Mouse (Mus musculus) megakaryocyte, embryonic 14.5 days (primary cell): ENCODE measurements around the gene Plcb2. TPM values are rescaled to one million over a fixed set of nuclear protein-coding genes. Genes with fewer than 3 reads are reported as not detected.

Source experiments
- H3K27me3 ChIP-seq: replicated peaks from 2 replicates; pipeline ENCODE3; 2012; ENCODE audit warnings: inconsistent platforms
- H3K36me3 ChIP-seq: replicated peaks from 2 replicates; pipeline ENCODE3; 2012; ENCODE audit warnings: low read length, inconsistent platforms, mixed read lengths
- H3K4me1 ChIP-seq: 2 replicates; pipeline ENCODE4 v1.6.1; 2012; ENCODE audit warnings: inconsistent platforms
- H3K4me3 ChIP-seq: replicated peaks from 2 replicates; pipeline ENCODE3; 2012; ENCODE audit warnings: moderate library complexity, mild to moderate bottlenecking, inconsistent platforms
- H3K9me3 ChIP-seq: 2 replicates; pipeline ENCODE4 v1.6.1; 2012; ENCODE audit warnings: inconsistent platforms
- FLI1 ChIP-seq: IDR thresholded peaks from 2 replicates; pipeline ENCODE4 v1.6.1; 2012; ENCODE audit warnings: low read length, inconsistent platforms, mixed read lengths
- GATA1 ChIP-seq: IDR thresholded peaks from 3 replicates; pipeline ENCODE4 v1.6.1; 2012; ENCODE audit warnings: mixed read lengths, low read length, inconsistent platforms, borderline replicate concordance
- polyA plus RNA-seq: library from polyadenylated mRNA; stranded (reverse); fragments of >175 nt; gene quantifications from 2 replicates; pipeline ENCODE4 v1.2.3, GENCODE M21; 2012; ENCODE audit warnings: low replicate concordance; ENCODE audit not compliant: insufficient read depth

Plcb2 gene
- 14.4 and 25.8 TPM in 2 replicates for polyA plus RNA-seq

GRCm38 (mm10) chr2:118728337-118728736 lies at the start of gene Plcb2:
Gene Plcb2, minus strand, starts transcription at chr2:118728438.
- Histone ChIP-seq H3K36me3 (peaks cover 35% of the 10 kb centered on the region), H3K4me1 (peaks cover 80% of the 10 kb centered on the region), H3K9me3 (no peaks in the 10 kb centered on the region), H3K27me3 (peaks cover 2% of the 10 kb centered on the region), H3K4me3 (peak within 1 kb of the TSS; percentile 90)
- TF ChIP-seq GATA1 = no peak
- no peak for TF ChIP-seq FLI1

DNA sequence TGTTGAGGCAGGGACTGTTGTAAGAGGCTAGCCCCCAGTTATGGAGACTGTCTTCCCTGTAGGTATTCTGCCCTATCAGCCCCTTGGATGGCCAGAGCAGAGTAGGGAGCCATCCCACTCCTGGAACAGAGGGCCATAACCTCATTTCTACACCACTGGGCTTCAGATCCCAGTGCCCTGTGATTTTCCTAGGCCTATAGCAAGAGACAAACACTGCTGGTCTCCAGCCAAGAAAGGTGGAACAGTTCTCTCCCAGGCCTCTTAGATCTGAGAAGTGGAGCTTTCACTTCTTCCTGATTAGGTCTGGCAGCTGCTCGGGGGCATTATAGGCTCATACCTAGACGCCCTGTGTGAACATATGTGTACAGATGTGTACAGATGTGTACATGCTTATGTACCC lies 48.1 kb upstream of the Plcb2 start:
- TF ChIP-seq GATA1 (no peak), FLI1 (no peak)
- Histone ChIP-seq H3K4me1 (peaks cover 31% of the 10 kb centered on the region), H3K36me3 (no peaks in the 10 kb centered on the region), H3K4me3 (no peak overlapping the region), H3K27me3 (peaks cover 54% of the 10 kb centered on the region), H3K9me3 (no peaks in the 10 kb centered on the region)

DNA sequence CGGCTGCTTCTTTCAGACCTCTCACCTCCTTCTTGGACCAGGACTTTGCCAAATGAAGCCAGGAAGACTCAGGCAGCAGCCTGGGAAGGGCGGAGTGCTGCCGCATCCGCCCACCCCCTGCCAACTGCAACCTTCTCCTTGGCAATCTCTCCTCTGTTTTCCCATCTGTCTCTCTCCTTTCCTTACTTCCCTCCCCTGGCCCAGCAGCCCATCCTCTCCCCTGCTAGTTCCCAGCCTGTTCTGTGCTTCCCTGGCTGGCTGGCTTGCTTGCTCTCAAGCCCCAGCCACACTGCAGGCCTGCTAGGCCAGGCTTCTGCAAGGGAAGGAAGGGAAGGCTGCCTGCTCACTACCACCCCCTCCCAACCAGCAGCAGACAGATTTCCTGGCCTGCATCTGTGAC lies 47.6 kb upstream of the Plcb2 start:
- H3K4me1 ChIP-seq = peaks cover 31% of the 10 kb centered on the region
- H3K9me3 ChIP-seq = no peaks in the 10 kb centered on the region
- no peak overlapping the region for H3K4me3 ChIP-seq
- TF ChIP-seq FLI1 (no peak), GATA1 (no peak)
- no peaks in the 10 kb centered on the region for H3K36me3 ChIP-seq
- peaks cover 50% of the 10 kb centered on the region for H3K27me3 ChIP-seq

GRCm38 (mm10) chr2:118775396-118775795 lies 47.2 kb upstream of the Plcb2 start:
- H3K9me3 ChIP-seq = no peaks in the 10 kb centered on the region
- H3K4me3 ChIP-seq = no peak overlapping the region
- H3K4me1 ChIP-seq = peaks cover 31% of the 10 kb centered on the region
- no peak for TF ChIP-seq GATA1
- no peak for TF ChIP-seq FLI1
- H3K36me3 ChIP-seq = no peaks in the 10 kb centered on the region
- H3K27me3 ChIP-seq = peaks cover 47% of the 10 kb centered on the region

DNA sequence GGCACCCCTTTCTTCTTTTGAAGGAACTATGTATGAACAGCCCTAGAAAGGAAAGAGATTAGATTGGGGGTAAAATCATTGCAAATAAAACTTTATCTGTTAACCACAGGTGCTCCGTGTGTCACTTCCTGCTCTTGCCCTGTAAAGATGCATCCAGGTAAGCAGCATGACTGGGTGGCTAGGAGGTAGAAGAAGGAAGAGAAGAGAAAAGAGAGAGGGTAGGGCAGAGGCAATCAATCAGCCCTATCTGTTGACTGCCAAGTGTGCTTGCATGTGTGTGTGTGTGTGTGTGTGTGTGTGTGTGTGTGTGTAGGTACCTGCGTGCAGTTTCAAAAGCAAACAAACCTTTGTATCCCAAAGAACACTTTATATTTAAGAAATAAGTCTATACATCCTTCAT lies 46.3 kb upstream of the Plcb2 start:
- Histone ChIP-seq H3K4me1 (peaks cover 23% of the 10 kb centered on the region), H3K36me3 (no peaks in the 10 kb centered on the region), H3K27me3 (peaks cover 45% of the 10 kb centered on the region), H3K4me3 (no peak overlapping the region), H3K9me3 (no peaks in the 10 kb centered on the region)
- TF ChIP-seq FLI1 = no peak
- TF ChIP-seq GATA1 = no peak

- peaks cover 5% of the 10 kb centered on the region for H3K9me3 ChIP-seq
- H3K36me3 ChIP-seq = no peaks in the 10 kb centered on the region
- H3K4me1 ChIP-seq = peaks cover 16% of the 10 kb centered on the region
- peaks cover 45% of the 10 kb centered on the region for H3K27me3 ChIP-seq
- TF ChIP-seq FLI1 = no peak
- no peak for TF ChIP-seq GATA1
- H3K4me3 ChIP-seq = no peak within 1 kb of the TSS
Measured at GRCm38 (mm10) chr2:118772158-118772874, 44.1 kb upstream of the Plcb2 start, which contains the start of gene Phgr1. Gene Phgr1, plus strand, starts transcription at chr2:118772769.

DNA sequence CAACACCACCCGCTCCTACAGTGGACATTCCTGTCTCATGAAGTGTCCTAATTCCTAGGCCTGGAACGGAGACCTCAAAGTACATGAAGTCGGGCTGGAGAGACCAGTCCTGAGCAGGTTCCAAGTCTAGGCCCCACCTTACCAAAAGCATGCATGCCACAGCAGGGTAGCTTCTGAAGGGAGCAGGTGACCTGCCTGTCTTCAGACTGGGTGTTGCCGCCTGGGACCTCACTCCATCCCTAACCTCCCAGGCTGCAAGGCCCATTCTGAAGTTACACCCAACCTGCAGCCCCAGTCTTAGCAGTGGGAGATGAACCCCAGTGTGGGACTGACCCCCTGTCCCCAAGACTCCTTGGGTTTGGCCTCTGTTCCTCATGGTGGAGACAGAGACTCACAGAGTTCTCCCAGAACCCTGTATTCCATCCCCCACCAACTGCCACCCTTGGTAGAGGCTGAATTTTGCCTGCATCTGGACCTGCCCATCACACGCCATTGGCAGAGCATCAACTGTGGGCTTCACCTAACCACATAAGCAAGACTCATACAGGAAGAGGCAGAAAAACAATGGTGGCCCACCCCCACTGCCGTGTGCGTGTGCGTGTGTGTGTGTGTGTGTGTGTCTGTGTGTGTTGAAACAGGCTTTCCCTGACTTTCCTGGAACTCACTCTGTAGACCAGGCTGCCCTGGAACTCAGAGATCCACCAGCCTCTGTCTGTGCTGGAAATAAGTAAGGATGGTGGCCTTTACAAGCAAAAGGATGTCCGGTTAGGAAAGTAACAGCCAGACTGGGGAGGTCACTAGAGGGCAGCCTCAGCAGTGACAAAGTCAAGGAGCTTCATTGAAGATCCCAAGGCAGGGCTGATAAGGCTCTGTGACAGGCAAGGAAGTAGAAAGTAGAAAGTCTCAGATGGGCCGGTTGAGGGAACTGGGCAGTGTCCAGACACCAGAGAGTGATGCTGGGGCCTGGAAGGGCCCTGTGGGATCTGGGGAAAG lies 38.1 kb upstream of the Plcb2 start:
- peaks cover 5% of the 10 kb centered on the region for H3K36me3 ChIP-seq
- TF ChIP-seq FLI1 (no peak), GATA1 (no peak)
- peaks cover 14% of the 10 kb centered on the region for H3K27me3 ChIP-seq
- H3K9me3 ChIP-seq = peaks cover 5% of the 10 kb centered on the region
- H3K4me1 ChIP-seq = peaks cover 59% of the 10 kb centered on the region
- H3K4me3 ChIP-seq = no peak overlapping the region

DNA sequence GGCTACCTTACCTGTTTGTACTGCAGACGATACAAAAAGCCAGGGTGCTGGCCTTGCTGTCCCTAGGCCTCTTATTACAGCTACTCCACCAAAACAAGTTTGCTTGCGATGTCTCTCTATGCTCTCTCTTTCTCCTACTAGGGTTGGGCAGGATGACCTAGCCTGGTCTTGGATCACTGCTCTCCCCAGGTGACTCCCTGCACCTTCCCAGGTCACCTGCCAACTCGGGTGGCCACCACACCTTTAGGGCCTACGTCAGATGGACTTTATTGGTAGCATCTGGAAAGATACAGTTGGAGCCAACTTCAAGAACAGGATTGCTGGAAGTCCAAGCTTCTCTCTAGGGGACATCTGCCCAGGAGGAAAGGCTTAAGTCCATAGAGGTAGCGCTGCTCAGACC lies 36.6 kb upstream of the Plcb2 start:
- peaks cover 74% of the 10 kb centered on the region for H3K4me1 ChIP-seq
- H3K9me3 ChIP-seq = peaks cover 5% of the 10 kb centered on the region
- H3K27me3 ChIP-seq = peaks cover 14% of the 10 kb centered on the region
- TF ChIP-seq GATA1 (no peak), FLI1 (no peak)
- no peak overlapping the region for H3K4me3 ChIP-seq
- H3K36me3 ChIP-seq = peaks cover 19% of the 10 kb centered on the region

- TF ChIP-seq GATA1 = no peak
- no peak for TF ChIP-seq FLI1
- Histone ChIP-seq H3K4me3 (peak overlapping the region; percentile 80), H3K9me3 (peaks cover 3% of the 10 kb centered on the region), H3K4me1 (peaks cover 80% of the 10 kb centered on the region), H3K36me3 (peaks cover 21% of the 10 kb centered on the region), H3K27me3 (peaks cover 11% of the 10 kb centered on the region)
Measured at GRCm38 (mm10) chr2:118764094-118764831, 36.0 kb upstream of the Plcb2 start.
